Mouse (Mus musculus): ENCODE measurements around the gene Msrb1.

DNA sequence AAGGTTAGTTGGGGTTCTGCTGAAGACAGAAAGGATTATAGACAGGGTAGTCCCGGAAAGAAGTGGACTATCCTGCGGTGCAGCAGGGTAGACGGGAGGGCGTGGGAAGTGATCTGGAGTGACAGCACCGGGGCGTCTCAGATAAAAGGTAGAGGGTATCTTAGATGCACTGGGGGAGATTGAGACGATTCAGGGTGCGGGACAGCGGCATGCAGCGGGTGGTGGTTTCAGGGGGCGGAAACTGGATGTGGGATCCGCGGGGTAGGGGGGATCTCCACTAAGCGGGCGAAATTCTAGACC lies 12.6 kb upstream of the Msrb1 start:
- TF ChIP-seq POLR2A (IDR thresholded peaks at IDR 0.05; ENCODE audit: borderline replicate concordance, low read depth, low read length) (no peak), CTCF (IDR thresholded peaks at IDR 0.05; ENCODE audit: low read depth, low read length) (no peak)

Measured in bone marrow macrophage, adult 2 months (primary cell).